Mouse (Mus musculus) spleen, adult 2 months (tissue): ENCODE data around the gene Camta1. TPM values are rescaled to one million over a fixed set of nuclear protein-coding genes. Genes with fewer than 3 reads are reported as not detected.

Experiments used
- DNase-seq, 2 experiments: peaks; one replicate each; pipeline versions ENCODE4 v3.0.0 to v3.0.0-alpha.2; 2012 to 2021; ENCODE audit warnings: low spot score in 2 of 2, low read depth in 1 of 2
- H3K27ac ChIP-seq: fragments of 200-500 bp; 2 replicates; pipeline ENCODE4 v1.5.1; 2012; ENCODE audit warnings: low read length, inconsistent platforms; ENCODE audit not compliant: insufficient read depth
- H3K27me3 ChIP-seq: fragments of 200-500 bp; 2 replicates; pipeline ENCODE4 v1.6.1; 2012; ENCODE audit warnings: mild to moderate bottlenecking, moderate library complexity, low read length, inconsistent platforms; ENCODE audit not compliant: control insufficient read depth, insufficient read depth
- H3K36me3 ChIP-seq: fragments of 200-500 bp; 2 replicates; pipeline ENCODE4 v1.6.1; 2012; ENCODE audit warnings: mild to moderate bottlenecking, low read length, inconsistent platforms; ENCODE audit not compliant: control insufficient read depth, insufficient read depth
- H3K4me1 ChIP-seq: fragments of 200-500 bp; 2 replicates; pipeline ENCODE4 v1.6.1; 2011; ENCODE audit warnings: inconsistent platforms; ENCODE audit not compliant: control insufficient read depth, insufficient read depth, insufficient read length
- H3K4me3 ChIP-seq: fragments of 200-500 bp; 2 replicates; pipeline ENCODE4 v1.5.1; 2011; ENCODE audit warnings: mild to moderate bottlenecking, inconsistent platforms; ENCODE audit not compliant: insufficient read depth, insufficient read length; ENCODE audit errors: extremely low read depth
- CTCF ChIP-seq: fragments of 200-500 bp; IDR thresholded peaks from 2 replicates; pipeline ENCODE4 v1.5.1; 2011; ENCODE audit warnings: mild to moderate bottlenecking, inconsistent platforms; ENCODE audit not compliant: insufficient read depth, insufficient read length, insufficient replicate concordance; ENCODE audit errors: extremely low read depth
- POLR2A ChIP-seq: fragments of 200-500 bp; IDR thresholded peaks from 2 replicates; pipeline ENCODE4 v1.6.1; 2011; ENCODE audit warnings: low read depth, low read length, inconsistent platforms
- WGBS: fragments of 180-500 bp; shearing (Covaris S2); methylation state at CpG from one replicate; pipeline ENCODE4 v1.1.7; 2018; 5-methylcytosine and 5-hydroxymethylcytosine counted together
- polyA plus RNA-seq: library from polyadenylated mRNA; depleted of rRNA; stranded (reverse); fragments of >200 nt; gene quantifications from 2 replicates; pipeline ENCODE4 v1.2.3, GENCODE M21; 2012

Camta1 gene
- polyA plus RNA-seq, 1 experiment = 7.7 TPM

- TF ChIP-seq CTCF (no peak), POLR2A (no peak)
- DNase-seq = no peak
- 70% methylated on average over 10 of the region's 10 CpGs for WGBS
- Histone ChIP-seq H3K27me3 (no peaks in the 10 kb centered on the region), H3K4me3 (no peak overlapping the region), H3K36me3 (no peaks in the 10 kb centered on the region), H3K27ac (no peak overlapping the region), H3K4me1 (no peaks in the 10 kb centered on the region)
Observed at GRCm38 (mm10) chr4:151539167-151539525, 322.5 kb downstream of the Camta1 start.

DNA sequence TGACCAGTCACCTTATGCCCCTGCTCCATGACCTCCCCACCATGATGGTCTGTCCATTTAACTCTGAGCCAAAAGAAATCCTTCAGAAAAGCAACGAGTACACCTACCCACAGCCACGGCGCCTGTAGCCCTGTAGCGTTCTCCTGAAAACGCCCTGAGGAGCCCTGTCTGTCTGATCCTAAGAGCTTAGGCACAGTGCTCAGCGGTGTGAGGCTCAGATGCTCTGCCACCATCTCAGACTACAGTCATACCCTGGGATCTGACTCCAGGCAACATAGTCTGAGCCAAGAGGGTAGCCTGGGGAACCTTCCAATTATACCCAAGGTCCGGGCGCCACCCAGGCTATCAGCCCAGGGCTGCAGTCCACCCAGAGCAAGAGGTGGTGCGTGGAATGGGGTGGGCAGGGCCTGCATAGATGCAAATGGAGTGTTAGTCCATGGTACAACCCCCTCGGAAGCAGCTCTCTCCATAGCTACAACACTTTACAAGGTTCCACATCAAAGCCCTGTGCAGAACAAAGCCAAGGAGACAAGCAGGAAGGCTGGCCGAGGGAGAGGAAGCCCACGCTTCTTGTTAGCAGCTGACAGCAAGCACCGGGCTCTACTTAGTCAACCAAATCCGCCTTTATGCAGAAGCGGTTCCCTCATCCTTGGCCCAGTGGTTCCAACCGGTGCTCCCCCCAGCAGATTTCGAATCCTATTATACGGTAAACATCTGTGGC, 323.1 kb downstream of the Camta1 start:
- 61% methylated on average over 18 of the region's 18 CpGs for WGBS
- Histone ChIP-seq H3K4me1 (no peaks in the 10 kb centered on the region), H3K4me3 (no peak overlapping the region), H3K27ac (no peak overlapping the region), H3K27me3 (no peaks in the 10 kb centered on the region), H3K36me3 (no peaks in the 10 kb centered on the region)
- DNase-seq = no peak
- TF ChIP-seq CTCF (no peak), POLR2A (no peak)

GRCm38 (mm10) chr4:151535916-151536450, 325.7 kb downstream of the Camta1 start:
- TF ChIP-seq CTCF = no peak
- no peak for TF ChIP-seq POLR2A
- Histone ChIP-seq H3K36me3 (no peaks in the 10 kb centered on the region), H3K4me1 (no peaks in the 10 kb centered on the region), H3K27me3 (no peaks in the 10 kb centered on the region), H3K4me3 (no peak overlapping the region), H3K27ac (no peak overlapping the region)
- WGBS = 65% methylated on average over 9 of the region's 9 CpGs
- DNase-seq = no peak

- H3K36me3 ChIP-seq = no peaks in the 10 kb centered on the region
- no peak overlapping the region for H3K27ac ChIP-seq
- TF ChIP-seq CTCF (no peak), POLR2A (no peak)
- H3K27me3 ChIP-seq = no peaks in the 10 kb centered on the region
- H3K4me1 ChIP-seq = no peaks in the 10 kb centered on the region
- WGBS = 85% methylated on average over 10 of the region's 10 CpGs
- H3K4me3 ChIP-seq = no peak overlapping the region
- no peak for DNase-seq
Observed at GRCm38 (mm10) chr4:151533451-151533850, 328.2 kb downstream of the Camta1 start.

DNA sequence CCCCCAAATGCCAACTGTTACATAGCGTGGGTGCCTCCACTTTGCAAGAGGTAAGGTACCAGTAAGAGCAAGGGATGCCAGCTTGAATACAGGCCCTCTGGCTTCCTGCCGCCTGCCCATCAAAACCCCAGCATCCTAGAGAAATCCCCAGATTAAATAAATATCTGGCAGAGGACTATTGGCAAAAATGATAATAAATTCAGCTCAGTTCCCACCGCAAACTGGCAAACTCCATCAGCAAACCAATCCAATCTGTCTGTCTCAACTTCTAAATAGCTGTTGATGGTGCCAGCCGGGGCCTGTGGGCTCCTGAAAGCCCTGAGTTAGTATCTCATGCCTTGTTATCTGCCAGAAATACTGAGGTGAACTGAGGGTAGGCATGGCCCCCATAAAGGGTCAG, 333.2 kb downstream of the Camta1 start:
- Histone ChIP-seq H3K27me3 (no peaks in the 10 kb centered on the region), H3K27ac (no peak overlapping the region), H3K36me3 (no peaks in the 10 kb centered on the region), H3K4me1 (no peaks in the 10 kb centered on the region), H3K4me3 (no peak overlapping the region)
- TF ChIP-seq POLR2A = no peak
- no peak for TF ChIP-seq CTCF
- WGBS = 89% methylated on average over 4 of the region's 4 CpGs
- DNase-seq = no peak

DNA sequence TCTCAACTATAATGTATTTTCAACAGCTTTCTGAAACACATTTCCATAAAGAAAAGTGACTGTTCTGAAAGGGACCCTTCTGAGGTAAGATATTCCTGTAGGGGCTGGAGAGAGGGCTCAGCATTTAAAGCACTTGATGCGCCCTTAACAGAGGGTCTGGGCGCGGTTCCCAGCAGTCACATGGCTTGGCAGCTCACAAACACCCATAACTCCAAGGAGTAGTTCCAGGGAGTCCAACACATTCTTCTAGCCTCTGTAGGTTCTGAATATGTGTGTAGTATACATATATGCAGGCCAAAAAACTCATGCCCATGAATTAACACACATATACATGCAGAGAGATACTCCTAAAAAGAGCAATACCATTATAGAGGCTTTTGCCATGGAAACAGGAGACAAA, 333.9 kb downstream of the Camta1 start:
- H3K4me3 ChIP-seq = no peak overlapping the region
- no peaks in the 10 kb centered on the region for H3K36me3 ChIP-seq
- H3K4me1 ChIP-seq = no peaks in the 10 kb centered on the region
- DNase-seq = no peak
- no peak overlapping the region for H3K27ac ChIP-seq
- TF ChIP-seq POLR2A (no peak), CTCF (no peak)
- WGBS = 91% methylated on average over 3 of the region's 3 CpGs
- no peaks in the 10 kb centered on the region for H3K27me3 ChIP-seq

DNA sequence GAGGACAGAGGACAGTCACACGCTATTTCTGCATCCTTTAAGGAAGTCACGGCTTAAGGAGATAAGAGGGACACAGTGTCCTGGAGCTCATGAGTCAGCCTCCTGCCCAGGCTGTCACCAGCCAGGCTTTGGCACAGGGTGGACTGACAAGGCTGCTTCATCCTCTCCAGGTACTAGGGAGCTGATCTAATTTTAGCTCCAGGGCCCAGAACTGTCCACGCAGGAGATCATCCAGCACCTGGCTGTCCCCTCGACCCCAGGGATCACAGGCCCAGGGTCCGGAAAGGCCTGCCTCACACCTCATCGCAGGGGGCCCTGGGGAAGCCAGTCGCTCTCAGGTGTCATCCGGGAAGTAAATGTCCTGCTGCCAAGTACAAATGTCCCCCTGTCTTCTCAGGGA, 341.6 kb downstream of the Camta1 start:
- H3K4me1 ChIP-seq = no peaks in the 10 kb centered on the region
- DNase-seq = no peak
- no peak overlapping the region for H3K4me3 ChIP-seq
- H3K27ac ChIP-seq = no peak overlapping the region
- 32% methylated on average over 8 of the region's 8 CpGs for WGBS
- TF ChIP-seq CTCF (no peak), POLR2A (no peak)
- H3K36me3 ChIP-seq = no peaks in the 10 kb centered on the region
- H3K27me3 ChIP-seq = no peaks in the 10 kb centered on the region

DNA sequence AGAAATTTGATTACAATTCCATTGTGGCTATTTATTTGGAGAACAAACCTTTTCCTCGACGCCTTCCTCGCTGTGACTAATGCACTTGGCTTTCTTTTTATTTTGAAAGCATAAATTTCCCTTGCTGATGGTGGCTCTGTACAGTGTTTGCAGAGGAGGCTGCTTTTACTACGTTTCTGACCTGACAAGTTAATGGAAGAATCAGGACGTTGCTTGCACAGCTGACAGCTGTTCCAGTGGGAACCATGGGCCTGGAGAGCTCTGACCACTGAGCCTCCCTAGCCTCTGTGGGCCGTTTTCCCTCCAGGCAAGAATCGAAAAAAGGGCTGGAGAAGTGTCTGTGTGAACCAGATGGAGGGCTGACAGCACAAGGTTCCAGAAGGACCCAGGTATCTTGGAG, 342.7 kb downstream of the Camta1 start:
- H3K4me1 ChIP-seq = no peaks in the 10 kb centered on the region
- WGBS = 81% methylated on average over 7 of the region's 7 CpGs
- no peak overlapping the region for H3K4me3 ChIP-seq
- TF ChIP-seq POLR2A (no peak), CTCF (no peak)
- DNase-seq = no peak
- no peak overlapping the region for H3K27ac ChIP-seq
- no peaks in the 10 kb centered on the region for H3K27me3 ChIP-seq
- no peaks in the 10 kb centered on the region for H3K36me3 ChIP-seq
